Mouse (Mus musculus) spleen, adult 2 months (tissue): ENCODE measurements around the gene Hist1h4f. TPM values are rescaled to one million over a fixed set of nuclear protein-coding genes. Genes with fewer than 3 reads are reported as not detected.
A peak's percentile ranks its signal among the peaks of the same experiment; 100 is the strongest.

Experiments used
- DNase-seq, 2 experiments: peaks; one replicate each; pipeline versions ENCODE4 v3.0.0 to v3.0.0-alpha.2; 2012 to 2021; ENCODE audit warnings: low spot score in 2 of 2, low read depth in 1 of 2
- H3K27ac ChIP-seq: fragments of 200-500 bp; 2 replicates; pipeline ENCODE4 v1.5.1; 2012; ENCODE audit warnings: low read length, inconsistent platforms; ENCODE audit not compliant: insufficient read depth
- H3K27me3 ChIP-seq: fragments of 200-500 bp; 2 replicates; pipeline ENCODE4 v1.6.1; 2012; ENCODE audit warnings: mild to moderate bottlenecking, moderate library complexity, low read length, inconsistent platforms; ENCODE audit not compliant: control insufficient read depth, insufficient read depth
- H3K36me3 ChIP-seq: fragments of 200-500 bp; 2 replicates; pipeline ENCODE4 v1.6.1; 2012; ENCODE audit warnings: mild to moderate bottlenecking, low read length, inconsistent platforms; ENCODE audit not compliant: control insufficient read depth, insufficient read depth
- H3K4me1 ChIP-seq: fragments of 200-500 bp; 2 replicates; pipeline ENCODE4 v1.6.1; 2011; ENCODE audit warnings: inconsistent platforms; ENCODE audit not compliant: control insufficient read depth, insufficient read depth, insufficient read length
- H3K4me3 ChIP-seq: fragments of 200-500 bp; 2 replicates; pipeline ENCODE4 v1.5.1; 2011; ENCODE audit warnings: mild to moderate bottlenecking, inconsistent platforms; ENCODE audit not compliant: insufficient read depth, insufficient read length; ENCODE audit errors: extremely low read depth
- CTCF ChIP-seq: fragments of 200-500 bp; IDR thresholded peaks from 2 replicates; pipeline ENCODE4 v1.5.1; 2011; ENCODE audit warnings: mild to moderate bottlenecking, inconsistent platforms; ENCODE audit not compliant: insufficient read depth, insufficient read length, insufficient replicate concordance; ENCODE audit errors: extremely low read depth
- POLR2A ChIP-seq: fragments of 200-500 bp; IDR thresholded peaks from 2 replicates; pipeline ENCODE4 v1.6.1; 2011; ENCODE audit warnings: low read depth, low read length, inconsistent platforms
- WGBS: fragments of 180-500 bp; shearing (Covaris S2); methylation state at CpG from one replicate; pipeline ENCODE4 v1.1.7; 2018; 5-methylcytosine and 5-hydroxymethylcytosine counted together
- polyA plus RNA-seq: library from polyadenylated mRNA; depleted of rRNA; stranded (reverse); fragments of >200 nt; gene quantifications from 2 replicates; pipeline ENCODE4 v1.2.3, GENCODE M21; 2012

The Hist1h4f gene
- polyA plus RNA-seq, 1 experiment: 24.8 TPM

DNA sequence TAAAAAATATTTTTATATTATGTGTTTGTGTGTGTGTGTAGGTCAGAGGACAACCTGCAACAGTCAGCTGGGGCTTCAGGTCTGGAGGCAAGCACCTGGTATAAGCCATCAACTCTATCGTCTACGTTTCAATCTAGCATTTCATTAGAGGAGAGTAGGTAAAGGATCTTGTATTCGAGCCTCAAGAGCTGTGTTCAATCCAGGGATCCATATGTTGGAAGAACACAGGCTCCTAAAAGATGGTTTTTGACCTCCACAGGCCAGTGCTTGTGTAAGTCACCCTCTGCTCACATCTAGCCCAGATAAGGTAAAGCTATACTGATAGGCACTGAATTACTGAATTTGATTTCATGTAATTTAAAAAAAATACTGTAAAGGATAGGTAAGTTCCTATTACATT is 5.5 kb upstream of the Hist1h4f start:
- no peak for TF ChIP-seq CTCF
- Histone ChIP-seq H3K4me3 (no peak overlapping the region), H3K27ac (no peak overlapping the region), H3K4me1 (no peaks in the 10 kb centered on the region; the same call in none of the 2 replicates), H3K27me3 (no peaks in the 10 kb centered on the region), H3K36me3 (no peaks in the 10 kb centered on the region)
- WGBS: 76% methylated on average over 3 of the region's 3 CpGs
- no peak for DNase-seq

DNA sequence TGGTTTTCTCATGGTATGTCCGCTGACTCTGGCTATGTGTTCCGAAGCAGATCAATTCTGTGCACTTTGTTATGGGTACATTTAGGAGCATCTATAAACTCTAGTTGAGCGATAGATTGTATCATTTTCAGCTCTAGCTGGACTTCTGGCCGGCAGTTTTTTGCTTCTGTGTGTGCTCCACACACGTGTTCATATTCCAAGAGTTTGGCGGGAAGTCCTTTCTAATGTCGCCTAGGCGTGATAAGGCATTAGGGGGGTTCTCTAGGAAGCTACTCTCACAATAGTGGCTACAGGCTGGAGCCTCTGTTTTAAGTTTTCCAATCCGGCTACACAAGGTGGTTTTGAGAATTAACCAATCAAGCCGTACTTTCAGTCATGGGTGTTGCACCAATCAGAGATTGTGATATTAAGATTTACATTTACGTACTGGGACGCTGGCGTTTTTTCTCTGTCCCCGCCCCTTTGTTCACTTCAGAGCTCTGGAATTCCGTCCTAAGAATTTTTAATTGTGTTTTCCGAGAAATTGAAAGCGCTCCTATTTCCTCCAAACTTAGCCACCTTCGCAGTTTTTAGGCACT is 4.5 kb upstream of the Hist1h4f start:
- H3K4me3 ChIP-seq: peak overlapping the region; percentile 62
- DNase-seq: peak; percentile 51 to 79
- TF ChIP-seq POLR2A (peak; percentile 50), CTCF (no peak)
- H3K27me3 ChIP-seq: no peaks in the 10 kb centered on the region
- H3K36me3 ChIP-seq: no peaks in the 10 kb centered on the region
- WGBS: under 1% methylated on average over 18 of the region's 18 CpGs
- peak overlapping the region; percentile 95 for H3K27ac ChIP-seq
- no peaks in the 10 kb centered on the region; the same call in none of the 2 replicates for H3K4me1 ChIP-seq

DNA sequence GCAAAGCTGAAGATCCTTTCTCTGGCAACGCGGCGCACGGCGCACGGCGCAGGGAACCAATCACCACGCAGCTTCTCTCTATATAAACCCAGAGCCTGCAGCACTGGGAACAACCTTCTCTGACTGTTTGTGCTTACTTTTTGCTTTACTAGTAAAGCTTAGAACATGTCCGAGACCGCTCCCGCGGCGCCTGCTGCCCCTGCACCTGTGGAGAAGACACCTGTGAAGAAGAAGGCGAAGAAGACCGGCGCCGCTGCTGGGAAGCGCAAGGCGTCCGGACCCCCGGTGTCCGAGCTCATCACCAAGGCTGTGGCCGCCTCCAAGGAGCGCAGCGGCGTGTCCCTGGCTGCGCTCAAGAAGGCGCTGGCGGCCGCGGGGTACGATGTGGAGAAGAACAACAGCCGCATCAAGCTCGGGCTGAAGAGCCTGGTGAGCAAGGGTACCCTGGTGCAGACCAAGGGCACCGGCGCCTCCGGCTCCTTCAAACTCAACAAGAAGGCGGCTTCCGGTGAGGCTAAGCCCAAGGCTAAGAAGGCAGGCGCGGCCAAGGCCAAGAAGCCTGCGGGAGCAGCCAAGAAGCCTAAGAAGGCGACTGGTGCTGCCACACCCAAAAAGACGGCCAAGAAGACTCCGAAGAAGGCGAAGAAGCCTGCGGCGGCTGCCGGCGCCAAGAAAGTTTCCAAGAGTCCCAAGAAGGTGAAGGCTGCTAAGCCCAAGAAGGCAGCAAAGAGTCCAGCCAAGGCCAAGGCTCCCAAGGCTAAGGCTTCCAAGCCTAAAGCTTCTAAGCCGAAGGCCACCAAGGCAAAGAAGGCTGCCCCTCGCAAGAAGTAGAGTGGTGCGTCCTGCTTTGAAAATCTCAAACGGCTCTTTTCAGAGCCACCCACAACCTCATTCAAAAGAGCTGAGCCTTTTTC is 3.7 kb upstream of the Hist1h4f start:
- peaks cover 4% of the 10 kb centered on the region for H3K4me1 ChIP-seq
- H3K27me3 ChIP-seq: no peaks in the 10 kb centered on the region
- peak overlapping the region; percentile 95 for H3K27ac ChIP-seq
- peak in 1 of 2 experiments; percentile 75 for DNase-seq
- no peaks in the 10 kb centered on the region for H3K36me3 ChIP-seq
- no peak for TF ChIP-seq CTCF
- peak; percentile 95 for TF ChIP-seq POLR2A
- WGBS: under 1% methylated on average over 54 of the region's 54 CpGs
- H3K4me3 ChIP-seq: peak overlapping the region; percentile 62

DNA sequence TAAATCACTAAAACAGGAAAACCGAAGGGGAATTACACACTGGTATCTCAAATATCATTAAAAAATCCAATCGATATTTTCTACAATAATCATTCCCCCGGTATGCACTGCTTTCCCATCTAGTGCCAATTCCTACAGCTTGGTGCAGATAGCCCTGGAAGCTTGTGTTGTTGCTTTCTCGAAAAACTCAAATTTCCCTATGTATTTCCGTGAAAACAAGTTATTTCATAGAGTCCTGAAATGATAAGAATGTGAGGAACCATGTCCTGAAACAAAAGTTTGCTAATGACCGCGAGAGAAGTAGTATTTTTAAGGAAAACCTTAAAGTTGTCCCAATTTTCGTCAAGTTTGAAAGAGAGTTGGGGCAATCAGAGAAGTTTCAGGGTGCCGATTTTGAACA is 2.9 kb upstream of the Hist1h4f start:
- H3K27ac ChIP-seq: peak overlapping the region; percentile 81; the same call in 1 of the 2 replicates
- no peaks in the 10 kb centered on the region for H3K36me3 ChIP-seq
- no peak for TF ChIP-seq POLR2A
- TF ChIP-seq CTCF: no peak
- H3K27me3 ChIP-seq: no peaks in the 10 kb centered on the region
- peaks cover 4% of the 10 kb centered on the region for H3K4me1 ChIP-seq
- DNase-seq: no peak
- 27% methylated on average over 9 of the region's 9 CpGs for WGBS
- H3K4me3 ChIP-seq: peak overlapping the region; percentile 62; the same call in 1 of the 2 replicates

DNA sequence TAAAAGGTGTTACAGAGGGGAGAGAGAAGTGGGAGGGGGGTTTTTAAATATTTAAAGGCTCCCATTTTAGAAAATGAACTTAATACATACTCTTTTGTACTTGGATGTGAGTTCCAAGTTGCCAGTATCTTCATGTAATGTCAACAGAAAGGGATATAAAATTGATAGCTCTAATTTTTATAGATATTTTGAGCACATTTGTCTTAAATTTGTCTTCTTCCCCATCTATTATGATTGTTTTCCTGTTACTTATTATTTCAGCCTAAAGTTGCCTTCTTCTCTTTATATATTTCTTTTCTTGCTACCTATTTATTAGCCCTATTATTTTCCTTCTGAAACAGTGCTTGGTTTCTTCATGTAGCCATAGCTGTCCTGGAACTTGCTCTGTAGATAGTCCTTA is 1.5 kb upstream of the Hist1h4f start, which contains the start of gene Hist1h1d:
Gene Hist1h1d (plus strand): TSS at position 301 of the 400 bp plus-strand sequence.
- no peak within 1 kb of the TSS for H3K27ac ChIP-seq
- no peak within 1 kb of the TSS for H3K4me3 ChIP-seq

DNA sequence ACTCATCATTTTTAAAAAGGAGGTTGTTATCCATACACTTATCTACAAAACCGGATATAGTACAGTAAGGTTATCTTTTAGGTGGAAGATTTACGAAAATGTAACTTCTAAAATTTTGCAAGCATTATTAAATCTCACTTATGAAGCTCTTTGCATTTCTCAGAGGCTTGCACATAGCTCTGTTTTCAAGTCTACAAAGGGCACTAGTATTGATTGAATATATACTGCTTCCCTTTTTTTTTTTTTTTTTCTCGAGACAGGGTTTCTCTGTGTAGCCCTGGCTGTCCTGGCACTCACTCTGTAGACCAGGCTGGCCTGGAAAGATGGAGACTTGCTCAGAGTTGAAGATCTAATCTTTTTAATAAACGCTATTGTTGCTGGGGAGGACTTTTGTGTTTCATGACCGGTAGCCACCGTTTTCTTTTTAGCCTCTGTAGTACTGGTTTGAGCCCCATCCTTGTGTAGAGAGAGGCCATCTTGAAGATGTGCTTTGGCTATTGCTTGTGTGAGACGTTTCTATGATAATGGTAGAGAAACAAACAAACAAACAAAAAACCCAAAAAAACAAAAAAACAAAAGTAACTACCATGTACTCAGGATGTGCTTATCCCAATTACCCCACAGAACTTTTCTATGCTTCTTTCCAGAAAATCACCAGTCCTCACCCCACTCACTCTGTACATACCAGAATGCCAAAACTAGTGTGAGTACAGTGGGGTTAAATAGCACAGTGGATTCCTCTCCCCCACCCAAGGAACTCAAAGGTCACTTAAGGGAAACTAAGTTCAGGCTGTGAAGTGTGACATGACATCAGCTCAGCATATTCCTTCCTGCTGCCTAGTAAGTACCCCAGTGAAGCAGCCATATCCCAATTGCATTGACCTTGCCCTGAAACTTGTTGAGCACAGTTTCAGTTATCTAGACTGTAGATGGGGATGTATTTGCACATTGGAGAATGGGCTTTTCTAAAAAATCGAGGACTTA is 775 bp upstream of the Hist1h4f start:
- 45% methylated on average over 8 of the region's 8 CpGs for WGBS
- H3K4me1 ChIP-seq: peaks cover 4% of the 10 kb centered on the region
- TF ChIP-seq CTCF: no peak
- TF ChIP-seq POLR2A: no peak
- no peaks in the 10 kb centered on the region for H3K36me3 ChIP-seq
- H3K27ac ChIP-seq: peak overlapping the region; percentile 84; the same call in 1 of the 2 replicates
- DNase-seq: no peak
- H3K27me3 ChIP-seq: no peaks in the 10 kb centered on the region
- H3K4me3 ChIP-seq: no peak overlapping the region

More for the DNA sequence above, 1.5 kb upstream of the Hist1h4f start, which contains the start of gene Hist1h1d:
- Histone ChIP-seq H3K27me3 (no peaks in the 10 kb centered on the region), H3K36me3 (no peaks in the 10 kb centered on the region), H3K4me1 (peaks cover 4% of the 10 kb centered on the region)
- no peak for DNase-seq
- TF ChIP-seq CTCF (no peak), POLR2A (no peak)
